Mouse (Mus musculus): ENCODE measurements around the gene Ccdc180. TPM values are rescaled to one million over a fixed set of nuclear protein-coding genes. Genes with fewer than 3 reads are reported as not detected.
A peak's percentile ranks its signal among the peaks of the same experiment; 100 is the strongest.

The Ccdc180 gene
- not detected in 2 replicates for polyA plus RNA-seq (2012; rRNA removed)

GRCm38 (mm10) chr4:45890066-45890761 is at the start of gene Ccdc180:
Gene Ccdc180 (plus strand): TSS chr4:45890303.
- 18% methylated on average over 19 of the region's 19 CpGs for WGBS
- 0 out of 2 replicates have a peak within 1 kb of the TSS, but pooled peaks have one; percentile 5 for H3K27ac ChIP-seq (ENCODE audit: insufficient read depth, low read depth, low read length)
- no peak within 1 kb of the TSS for H3K4me3 ChIP-seq (ENCODE audit: low read depth, low read length)
- H3K36me3 ChIP-seq (ENCODE audit: control insufficient read depth, insufficient read depth, low read length) = no peaks in the 10 kb centered on the region; the same call in 1 of the 2 replicates
- TF ChIP-seq CTCF (IDR thresholded peaks at IDR 0.05; ENCODE audit: extremely low read depth, insufficient read length, insufficient replicate concordance, low read depth, low read length) = no peak
- TF ChIP-seq POLR2A (IDR thresholded peaks at IDR 0.05; ENCODE audit: low read depth, low read length) = no peak
- H3K27me3 ChIP-seq (ENCODE audit: control insufficient read depth, insufficient read depth, low read length) = no peaks in the 10 kb centered on the region
- no peaks in the 10 kb centered on the region for H3K4me1 ChIP-seq (ENCODE audit: control insufficient read depth, insufficient read depth, insufficient read length, low read length)

- Histone ChIP-seq H3K36me3 (ENCODE audit: control insufficient read depth, insufficient read depth, low read length) (no peaks in the 10 kb centered on the region), H3K27me3 (ENCODE audit: control insufficient read depth, insufficient read depth, low read length) (no peaks in the 10 kb centered on the region), H3K27ac (ENCODE audit: insufficient read depth, low read depth, low read length) (no peak overlapping the region), H3K4me1 (ENCODE audit: control insufficient read depth, insufficient read depth, insufficient read length, low read length) (peaks cover 11% of the 10 kb centered on the region), H3K4me3 (ENCODE audit: low read depth, low read length) (no peak overlapping the region)
- 48% methylated on average over 14 of the region's 14 CpGs for WGBS
- TF ChIP-seq CTCF (IDR thresholded peaks at IDR 0.05; ENCODE audit: extremely low read depth, insufficient read length, insufficient replicate concordance, low read depth, low read length) = peak; percentile 31; the same call in 1 of the 2 replicates
- no peak for TF ChIP-seq POLR2A (IDR thresholded peaks at IDR 0.05; ENCODE audit: low read depth, low read length)
Measured at GRCm38 (mm10) chr4:45844355-45844754, 45.7 kb upstream of the Ccdc180 start.

- Histone ChIP-seq H3K27ac (ENCODE audit: insufficient read depth, low read depth, low read length) (no peak overlapping the region), H3K27me3 (ENCODE audit: control insufficient read depth, insufficient read depth, low read length) (no peaks in the 10 kb centered on the region), H3K4me1 (ENCODE audit: control insufficient read depth, insufficient read depth, insufficient read length, low read length) (peaks cover 12% of the 10 kb centered on the region), H3K4me3 (ENCODE audit: low read depth, low read length) (no peak overlapping the region), H3K36me3 (ENCODE audit: control insufficient read depth, insufficient read depth, low read length) (no peaks in the 10 kb centered on the region)
- WGBS = 90% methylated on average over 2 of the region's 2 CpGs
- no peak for TF ChIP-seq POLR2A (IDR thresholded peaks at IDR 0.05; ENCODE audit: low read depth, low read length)
- no peak for TF ChIP-seq CTCF (IDR thresholded peaks at IDR 0.05; ENCODE audit: extremely low read depth, insufficient read length, insufficient replicate concordance, low read depth, low read length)
Measured at GRCm38 (mm10) chr4:45846263-45846662, 43.8 kb upstream of the Ccdc180 start.

GRCm38 (mm10) chr4:45848109-45848824 is 41.8 kb upstream of the Ccdc180 start, which contains the start of gene Stra6l:
Gene Stra6l (plus strand): TSS chr4:45848664.
- H3K4me1 ChIP-seq (ENCODE audit: control insufficient read depth, insufficient read depth, insufficient read length, low read length) = peaks cover 12% of the 10 kb centered on the region
- 14% methylated on average over 10 of the region's 10 CpGs for WGBS
- TF ChIP-seq POLR2A (IDR thresholded peaks at IDR 0.05; ENCODE audit: low read depth, low read length) = no peak
- TF ChIP-seq CTCF (IDR thresholded peaks at IDR 0.05; ENCODE audit: extremely low read depth, insufficient read length, insufficient replicate concordance, low read depth, low read length) = no peak
- peak within 1 kb of the TSS; percentile 60 for H3K4me3 ChIP-seq (ENCODE audit: low read depth, low read length)
- no peaks in the 10 kb centered on the region for H3K36me3 ChIP-seq (ENCODE audit: control insufficient read depth, insufficient read depth, low read length)
- H3K27me3 ChIP-seq (ENCODE audit: control insufficient read depth, insufficient read depth, low read length) = no peaks in the 10 kb centered on the region
- H3K27ac ChIP-seq (ENCODE audit: insufficient read depth, low read depth, low read length) = peak within 1 kb of the TSS; percentile 52

GRCm38 (mm10) chr4:45848825-45849156 is 41.3 kb upstream of the Ccdc180 start:
- TF ChIP-seq POLR2A (IDR thresholded peaks at IDR 0.05; ENCODE audit: low read depth, low read length) = no peak
- no peak for TF ChIP-seq CTCF (IDR thresholded peaks at IDR 0.05; ENCODE audit: extremely low read depth, insufficient read length, insufficient replicate concordance, low read depth, low read length)
- peak overlapping the region; percentile 52 for H3K27ac ChIP-seq (ENCODE audit: insufficient read depth, low read depth, low read length)
- peaks cover 12% of the 10 kb centered on the region for H3K4me1 ChIP-seq (ENCODE audit: control insufficient read depth, insufficient read depth, insufficient read length, low read length)
- 18% methylated on average over 10 of the region's 10 CpGs for WGBS
- H3K27me3 ChIP-seq (ENCODE audit: control insufficient read depth, insufficient read depth, low read length) = no peaks in the 10 kb centered on the region
- H3K36me3 ChIP-seq (ENCODE audit: control insufficient read depth, insufficient read depth, low read length) = no peaks in the 10 kb centered on the region
- H3K4me3 ChIP-seq (ENCODE audit: low read depth, low read length) = peak overlapping the region; percentile 60

GRCm38 (mm10) chr4:45849419-45849818 is 40.7 kb upstream of the Ccdc180 start:
- Histone ChIP-seq H3K27ac (ENCODE audit: insufficient read depth, low read depth, low read length) (peak overlapping the region; percentile 52), H3K4me3 (ENCODE audit: low read depth, low read length) (peak overlapping the region; percentile 10; the same call in 1 of the 2 replicates), H3K27me3 (ENCODE audit: control insufficient read depth, insufficient read depth, low read length) (no peaks in the 10 kb centered on the region), H3K4me1 (ENCODE audit: control insufficient read depth, insufficient read depth, insufficient read length, low read length) (peaks cover 12% of the 10 kb centered on the region), H3K36me3 (ENCODE audit: control insufficient read depth, insufficient read depth, low read length) (no peaks in the 10 kb centered on the region)
- 26% methylated on average over 1 of the region's 1 CpGs for WGBS
- TF ChIP-seq CTCF (IDR thresholded peaks at IDR 0.05; ENCODE audit: extremely low read depth, insufficient read length, insufficient replicate concordance, low read depth, low read length) = no peak
- TF ChIP-seq POLR2A (IDR thresholded peaks at IDR 0.05; ENCODE audit: low read depth, low read length) = no peak

- WGBS = 1% methylated on average over 3 of the region's 3 CpGs
- Histone ChIP-seq H3K36me3 (ENCODE audit: control insufficient read depth, insufficient read depth, low read length) (no peaks in the 10 kb centered on the region; the same call in 1 of the 2 replicates), H3K4me3 (ENCODE audit: low read depth, low read length) (no peak overlapping the region), H3K27me3 (ENCODE audit: control insufficient read depth, insufficient read depth, low read length) (no peaks in the 10 kb centered on the region), H3K27ac (ENCODE audit: insufficient read depth, low read depth, low read length) (no peak overlapping the region), H3K4me1 (ENCODE audit: control insufficient read depth, insufficient read depth, insufficient read length, low read length) (peaks cover 15% of the 10 kb centered on the region)
- TF ChIP-seq CTCF (IDR thresholded peaks at IDR 0.05; ENCODE audit: extremely low read depth, insufficient read length, insufficient replicate concordance, low read depth, low read length) (no peak), POLR2A (IDR thresholded peaks at IDR 0.05; ENCODE audit: low read depth, low read length) (no peak)
Measured at GRCm38 (mm10) chr4:45851640-45852051, 38.5 kb upstream of the Ccdc180 start.

Data from small intestine, adult 2 months (tissue).